Mouse (Mus musculus): ENCODE measurements at regions not wholly inside any gene's neighbourhood (a gene's known extent, or its start where the extent isn't known, plus 50 kb on each side); places are given as distances from the start of the nearest gene placed in this dataset.

DNA sequence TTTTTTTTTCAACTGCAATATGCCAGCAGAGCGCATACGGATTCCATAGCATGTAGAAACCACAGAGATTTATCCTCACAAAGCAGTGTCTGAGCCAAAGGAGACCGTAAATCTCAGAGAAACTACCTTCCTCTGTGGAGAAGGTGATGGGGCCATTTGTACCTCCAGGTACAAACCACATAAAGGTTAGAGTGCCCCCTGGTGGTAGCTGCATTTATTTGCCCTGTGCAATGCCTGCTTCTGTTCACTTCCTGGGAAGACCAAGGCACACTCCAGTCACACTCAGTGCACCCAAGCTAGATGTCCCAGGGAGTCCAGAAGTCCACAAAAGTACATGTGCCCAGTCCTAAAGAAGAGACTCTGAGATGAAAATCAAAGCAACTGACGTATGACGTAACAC lies 104.1 kb upstream of the Dock1 start:
- no peak for TF ChIP-seq MEF2A (IDR thresholded peaks at IDR 0.05; ENCODE audit: extremely low read depth, insufficient replicate concordance, low read depth, low read length, poor library complexity, severe bottlenecking)
- TF ChIP-seq CTCF (IDR thresholded peaks at IDR 0.05 in 2 of 3, conservative IDR thresholded peaks at IDR 0.05 in 1 of 3; ENCODE audit: control insufficient read depth in 1 of 3, insufficient read depth in 1 of 3, low read depth in 2 of 3, low read length in 3 of 3, poor library complexity in 1 of 3, severe bottlenecking in 1 of 3): peak; percentile 12 to 32 (median 27); a peak in 4 of 6 replicates
- no peak for TF ChIP-seq SIN3A (IDR thresholded peaks at IDR 0.05; ENCODE audit: low read length)
- peak; percentile 16; the same call in 1 of the 2 replicates for TF ChIP-seq SMC3 (IDR thresholded peaks at IDR 0.05; ENCODE audit: low read depth, low read length)
- TF ChIP-seq EP300 (IDR thresholded peaks at IDR 0.05; ENCODE audit: low read depth in 1 of 2, low read length in 2 of 2): no peak
- no peak for TF ChIP-seq MAZ (IDR thresholded peaks at IDR 0.05; ENCODE audit: low read depth, low read length)
- TF ChIP-seq USF2 (IDR thresholded peaks at IDR 0.05; ENCODE audit: borderline replicate concordance in 1 of 2, insufficient read depth in 1 of 2, low read depth in 1 of 2, low read length in 2 of 2): no peak
- TF ChIP-seq ZC3H11A (IDR thresholded peaks at IDR 0.05; ENCODE audit: low read depth, low read length): no peak
- no peak for TF ChIP-seq USF1 (IDR thresholded peaks at IDR 0.05; ENCODE audit: low read depth, low read length)
- no peak for TF ChIP-seq NRF1 (IDR thresholded peaks at IDR 0.05; ENCODE audit: insufficient read depth, low read depth, low read length, poor library complexity, severe bottlenecking)
